Mouse (Mus musculus): Measurements from ENCODE around the gene Chmp3. TPM values are rescaled to one million over a fixed set of nuclear protein-coding genes. Genes with fewer than 3 reads are reported as not detected.

Gene Chmp3
- polyA plus RNA-seq, 1 experiment from 2014 or later, result 48.9 TPM

GRCm38 (mm10) chr6:71613225-71613624 lies 69.6 kb downstream of the Chmp3 start:
- Histone ChIP-seq H3K36me3 (ENCODE audit: poor library complexity, severe bottlenecking) (peaks cover 80% of the 10 kb centered on the region), H3K27ac (no peak overlapping the region), H3K4me2 (no peak overlapping the region), H3K4me3 (no peak overlapping the region), H3K4me1 (no peaks in the 10 kb centered on the region), H3K9me3 (replicated peaks) (no peaks in the 10 kb centered on the region), H3K9ac (no peak overlapping the region), H3K27me3 (no peaks in the 10 kb centered on the region)
- ATAC-seq, result no peak

- Histone ChIP-seq H3K27me3 (no peaks in the 10 kb centered on the region), H3K4me2 (no peak overlapping the region), H3K9me3 (replicated peaks) (no peaks in the 10 kb centered on the region), H3K4me3 (no peak overlapping the region), H3K9ac (no peak overlapping the region), H3K27ac (no peak overlapping the region), H3K36me3 (ENCODE audit: poor library complexity, severe bottlenecking) (peaks cover 80% of the 10 kb centered on the region), H3K4me1 (no peaks in the 10 kb centered on the region)
- ATAC-seq, result no peak
- 85% methylated on average over 5 of the region's 5 CpGs for WGBS
Measured at GRCm38 (mm10) chr6:71616959-71617358, 73.4 kb downstream of the Chmp3 start.

GRCm38 (mm10) chr6:71621551-71621950 lies 78.0 kb downstream of the Chmp3 start:
- Histone ChIP-seq H3K4me1 (no peaks in the 10 kb centered on the region), H3K36me3 (ENCODE audit: poor library complexity, severe bottlenecking) (peaks cover 90% of the 10 kb centered on the region), H3K9ac (no peak overlapping the region), H3K27me3 (no peaks in the 10 kb centered on the region), H3K4me2 (no peak overlapping the region), H3K9me3 (replicated peaks) (no peaks in the 10 kb centered on the region), H3K27ac (no peak overlapping the region), H3K4me3 (no peak overlapping the region)
- WGBS, result 93% methylated on average over 5 of the region's 5 CpGs
- no peak for ATAC-seq

DNA sequence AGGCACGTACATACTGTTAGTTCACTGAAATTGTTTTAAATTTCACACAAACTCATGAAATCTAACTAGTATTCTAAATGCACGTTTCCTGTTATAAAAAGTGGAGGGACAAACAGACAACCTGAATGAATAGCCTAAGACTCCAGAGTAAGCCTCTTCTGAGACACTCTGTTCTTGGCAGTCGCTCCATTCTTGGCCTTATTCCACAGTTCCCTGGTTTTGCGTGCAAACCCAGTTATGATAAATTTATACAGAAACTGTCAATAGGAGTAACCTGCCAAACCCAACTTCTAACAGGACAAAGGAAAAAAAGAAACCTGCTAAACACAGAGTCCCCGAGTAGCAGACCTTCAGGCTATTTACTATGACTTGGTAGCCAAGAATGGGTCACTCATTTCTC lies 78.4 kb downstream of the Chmp3 start:
- Histone ChIP-seq H3K9me3 (replicated peaks) (no peaks in the 10 kb centered on the region), H3K4me1 (no peaks in the 10 kb centered on the region), H3K4me3 (no peak overlapping the region), H3K4me2 (no peak overlapping the region), H3K36me3 (ENCODE audit: poor library complexity, severe bottlenecking) (peaks cover 90% of the 10 kb centered on the region), H3K27me3 (no peaks in the 10 kb centered on the region), H3K9ac (no peak overlapping the region), H3K27ac (no peak overlapping the region)
- no peak for ATAC-seq
- 90% methylated on average over 5 of the region's 5 CpGs for WGBS

GRCm38 (mm10) chr6:71624723-71625122 lies 81.1 kb downstream of the Chmp3 start:
- Histone ChIP-seq H3K4me2 (no peak overlapping the region), H3K27me3 (no peaks in the 10 kb centered on the region), H3K36me3 (ENCODE audit: poor library complexity, severe bottlenecking) (peaks cover 81% of the 10 kb centered on the region), H3K4me1 (peaks cover 11% of the 10 kb centered on the region), H3K4me3 (no peak overlapping the region), H3K9me3 (replicated peaks) (no peaks in the 10 kb centered on the region), H3K9ac (no peak overlapping the region), H3K27ac (no peak overlapping the region)
- ATAC-seq, result no peak

DNA sequence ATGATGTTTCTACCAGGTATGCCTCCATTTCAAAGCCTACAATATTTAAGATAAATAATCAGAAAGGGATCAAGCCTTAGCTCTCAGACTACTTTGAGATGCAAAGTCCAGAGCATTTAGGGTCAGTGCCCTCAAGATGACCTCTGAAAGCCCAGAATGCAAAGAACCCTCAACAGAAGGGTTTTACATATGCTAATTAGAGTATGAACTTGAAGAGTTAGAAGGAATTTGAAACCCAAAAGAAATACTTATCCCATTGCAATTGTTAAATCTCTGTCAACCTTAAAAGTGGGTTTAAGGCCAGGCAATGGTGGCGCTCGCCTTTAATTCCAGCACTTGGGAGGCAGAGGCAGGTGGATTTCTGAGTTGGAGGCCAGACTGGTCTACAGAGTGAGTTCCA lies 82.4 kb downstream of the Chmp3 start:
- 91% methylated on average over 2 of the region's 2 CpGs for WGBS
- Histone ChIP-seq H3K4me1 (peaks cover 24% of the 10 kb centered on the region), H3K27me3 (no peaks in the 10 kb centered on the region), H3K27ac (no peak overlapping the region), H3K9me3 (replicated peaks) (no peaks in the 10 kb centered on the region), H3K4me3 (no peak overlapping the region), H3K9ac (no peak overlapping the region), H3K36me3 (ENCODE audit: poor library complexity, severe bottlenecking) (peaks cover 75% of the 10 kb centered on the region), H3K4me2 (no peak overlapping the region)
- no peak for ATAC-seq

DNA sequence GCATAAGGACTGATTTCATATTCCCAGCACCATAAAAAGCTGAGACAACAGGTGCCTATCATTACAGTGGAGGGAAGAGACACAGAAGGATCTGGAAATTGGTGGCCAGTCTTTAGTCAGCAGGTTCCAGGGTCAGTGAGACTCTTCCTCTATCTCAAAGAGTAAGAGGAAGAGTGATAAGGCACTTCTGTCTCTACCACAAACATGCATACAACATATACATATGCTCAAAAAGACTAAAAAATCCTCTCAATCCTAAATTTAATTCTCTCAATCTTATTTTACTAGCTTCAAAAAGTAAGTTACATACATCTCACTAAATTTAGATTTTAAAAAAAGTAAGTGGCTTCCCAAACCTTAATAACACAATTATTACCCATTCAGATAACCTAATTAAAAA lies 83.7 kb downstream of the Chmp3 start:
- no peaks in the 10 kb centered on the region for H3K27me3 ChIP-seq
- no peak overlapping the region for H3K9ac ChIP-seq
- no peaks in the 10 kb centered on the region for H3K9me3 ChIP-seq (replicated peaks)
- H3K4me2 ChIP-seq, result no peak overlapping the region
- peaks cover 63% of the 10 kb centered on the region for H3K36me3 ChIP-seq (ENCODE audit: poor library complexity, severe bottlenecking)
- H3K27ac ChIP-seq, result no peak overlapping the region
- H3K4me3 ChIP-seq, result no peak overlapping the region
- H3K4me1 ChIP-seq, result peaks cover 32% of the 10 kb centered on the region
- ATAC-seq, result no peak

GRCm38 (mm10) chr6:71631196-71631595 lies 87.6 kb downstream of the Chmp3 start:
- peaks cover 27% of the 10 kb centered on the region for H3K36me3 ChIP-seq (ENCODE audit: poor library complexity, severe bottlenecking)
- peaks cover 32% of the 10 kb centered on the region for H3K4me1 ChIP-seq
- H3K4me3 ChIP-seq, result peak overlapping the region; percentile 88
- H3K4me2 ChIP-seq, result peak overlapping the region; percentile 84
- peak overlapping the region; percentile 91 for H3K9ac ChIP-seq
- H3K9me3 ChIP-seq (replicated peaks), result no peaks in the 10 kb centered on the region
- H3K27me3 ChIP-seq, result no peaks in the 10 kb centered on the region
- ATAC-seq, result no peak
- H3K27ac ChIP-seq, result no peak overlapping the region
- 9% methylated on average over 2 of the region's 2 CpGs for WGBS

DNA sequence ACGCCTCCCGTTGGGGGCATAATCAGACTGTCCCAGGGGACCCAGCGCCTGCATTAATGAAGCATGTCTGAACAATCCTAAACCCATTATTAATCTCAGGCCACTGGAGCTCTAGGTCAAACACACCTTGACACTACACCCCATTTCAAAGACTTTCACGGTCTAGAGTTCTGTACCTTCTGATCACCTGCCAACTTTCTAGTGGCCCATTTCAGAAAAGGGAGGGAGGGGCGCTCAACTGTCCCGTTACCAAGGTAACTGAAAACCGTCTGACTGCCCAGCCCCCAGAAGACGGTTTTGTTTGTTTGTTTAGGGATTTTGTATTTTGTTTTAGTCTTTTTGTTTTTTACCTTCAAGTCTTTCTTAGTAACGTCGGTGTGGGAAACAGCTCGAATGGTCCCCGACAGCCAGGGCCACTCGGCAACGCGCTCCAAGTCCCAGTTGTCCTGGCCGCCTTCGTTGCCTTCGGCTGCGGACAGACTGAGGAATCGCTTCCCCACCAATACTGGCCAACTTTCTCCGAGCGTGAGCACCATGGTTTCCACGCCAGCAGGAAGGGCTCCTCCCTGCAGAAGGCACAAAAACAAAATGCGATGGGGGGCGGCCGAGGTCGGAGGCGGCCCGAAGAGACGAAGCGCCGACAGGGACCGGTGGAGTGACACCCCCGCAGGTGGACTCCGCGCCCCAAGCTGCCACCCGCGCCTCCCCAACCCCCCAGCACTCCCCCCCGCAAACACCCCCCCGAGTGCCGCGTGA lies 88.3 kb downstream of the Chmp3 start:
- under 1% methylated on average over 41 of the region's 42 CpGs for WGBS
- Histone ChIP-seq H3K4me2 (peak overlapping the region; percentile 84), H3K9ac (peak overlapping the region; percentile 91), H3K9me3 (replicated peaks) (no peaks in the 10 kb centered on the region), H3K27me3 (peaks cover 4% of the 10 kb centered on the region), H3K36me3 (ENCODE audit: poor library complexity, severe bottlenecking) (peaks cover 21% of the 10 kb centered on the region), H3K4me3 (peak overlapping the region; percentile 88), H3K4me1 (peaks cover 32% of the 10 kb centered on the region), H3K27ac (peak overlapping the region; percentile 96)
- ATAC-seq, result no peak

Other genes with a start within 250 kb of the Chmp3 start
- 0.05 and 0.98 TPM in 2 replicates for gene Smyd1, start 221.6 kb upstream of the Chmp3 start, polyA plus RNA-seq (2015; fragmentation: Nextera tagmentation; extraction: Ambion mirVana)
- gene Cd8b1, start 221.0 kb upstream of the Chmp3 start, polyA plus RNA-seq (2015; fragmentation: Nextera tagmentation; extraction: Ambion mirVana), result 0.14 TPM in 1 of 2 replicates, not detected in the other
- not detected in 2 replicates for gene Cd8a, start 170.4 kb upstream of the Chmp3 start, polyA plus RNA-seq (2015; fragmentation: Nextera tagmentation; extraction: Ambion mirVana)
- gene Rmnd5a, start 103.2 kb upstream of the Chmp3 start, polyA plus RNA-seq (2015; fragmentation: Nextera tagmentation; extraction: Ambion mirVana), result 6.8 and 9.0 TPM in 2 replicates
- gene Rnf103, start 49.9 kb upstream of the Chmp3 start, polyA plus RNA-seq (2015; fragmentation: Nextera tagmentation; extraction: Ambion mirVana), result 16.9 and 18.8 TPM in 2 replicates
- 68.0 and 78.8 TPM in 2 replicates for gene Kdm3a, start 89.2 kb downstream of the Chmp3 start, polyA plus RNA-seq (2015; fragmentation: Nextera tagmentation; extraction: Ambion mirVana)
- gene Reep1, start 163.8 kb downstream of the Chmp3 start, polyA plus RNA-seq (2015; fragmentation: Nextera tagmentation; extraction: Ambion mirVana), result 102 and 117 TPM in 2 replicates